Mouse (Mus musculus) kidney, embryonic 16.5 days (tissue): ENCODE measurements around the gene Grm4. TPM values are rescaled to one million over a fixed set of nuclear protein-coding genes. Genes with fewer than 3 reads are reported as not detected.

Source experiments
- ATAC-seq: fragments of 200-750 bp; cut with Nextera tagmentation; 2 replicates; pipeline ENCODE4 v1.8.0; 2017; ENCODE audit warnings: moderate TSS enrichment; ENCODE audit not compliant: low FRiP score, low TSS enrichment
- H3K27ac ChIP-seq: fragments of 300-500 bp; sonication (generic); 2 replicates; pipeline ENCODE4 v1.5.1; 2014; ENCODE audit warnings: low read length
- H3K27me3 ChIP-seq: fragments of 300-500 bp; sonication (generic); 2 replicates; pipeline ENCODE4 v1.6.1; 2014; ENCODE audit warnings: low read length, control low read depth, mixed read lengths; ENCODE audit not compliant: insufficient read depth
- H3K36me3 ChIP-seq: fragments of 300-500 bp; sonication (generic); 2 replicates; pipeline ENCODE4 v1.6.1; 2014; ENCODE audit warnings: low read length, control low read depth, mixed read lengths; ENCODE audit not compliant: insufficient read depth
- H3K4me1 ChIP-seq: fragments of 300-500 bp; sonication (generic); 2 replicates; pipeline ENCODE4 v1.6.1; 2014; ENCODE audit warnings: low read length, control low read depth, mixed read lengths; ENCODE audit not compliant: insufficient read depth
- H3K4me2 ChIP-seq: fragments of 300-500 bp; sonication (generic); replicated peaks from 2 replicates; pipeline ENCODE4 v1.6.1; 2014; ENCODE audit warnings: low read depth, low read length
- H3K4me3 ChIP-seq: fragments of 300-500 bp; sonication (generic); 2 replicates; pipeline ENCODE4 v1.5.1; 2014; ENCODE audit warnings: mild to moderate bottlenecking, low read length
- H3K9ac ChIP-seq: fragments of 300-500 bp; sonication (generic); replicated peaks from 2 replicates; pipeline ENCODE4 v1.6.1; 2014; ENCODE audit warnings: low read length
- H3K9me3 ChIP-seq: fragments of 300-500 bp; sonication (generic); 2 replicates; pipeline ENCODE4 v1.6.1; 2016; ENCODE audit warnings: low read length, control low read depth
- WGBS: fragments of 180-500 bp; shearing (Covaris S2); extraction: QIAGEN DNeasy Blood & Tissue Kit; methylation state at CpG from one replicate; pipeline ENCODE4 v1.1.7; 2014; 5-methylcytosine and 5-hydroxymethylcytosine counted together
- polyA plus RNA-seq: library from polyadenylated mRNA; unstranded; fragments of >200 nt; fragmentation: Nextera tagmentation; extraction: Ambion mirVana; gene quantifications from 2 replicates; pipeline ENCODE4 v1.2.1, GENCODE M21; 2015

Grm4 gene
- polyA plus RNA-seq, 1 experiment from 2014 or later = 0.91 TPM

GRCm38 (mm10) chr17:27506871-27507590 lies 14.2 kb downstream of the Grm4 start:
- no peak for ATAC-seq
- no peaks in the 10 kb centered on the region for H3K36me3 ChIP-seq
- H3K9ac ChIP-seq = no peak overlapping the region
- H3K27ac ChIP-seq = no peak overlapping the region
- H3K4me2 ChIP-seq = no peak overlapping the region
- H3K27me3 ChIP-seq = peaks cover 35% of the 10 kb centered on the region
- H3K4me1 ChIP-seq = peaks cover 35% of the 10 kb centered on the region
- 88% methylated on average over 7 of the region's 7 CpGs for WGBS
- H3K9me3 ChIP-seq = no peaks in the 10 kb centered on the region
- H3K4me3 ChIP-seq = no peak overlapping the region

GRCm38 (mm10) chr17:27506362-27506761 lies 14.8 kb downstream of the Grm4 start:
- Histone ChIP-seq H3K36me3 (no peaks in the 10 kb centered on the region), H3K9me3 (no peaks in the 10 kb centered on the region), H3K4me2 (no peak overlapping the region), H3K9ac (no peak overlapping the region), H3K27ac (no peak overlapping the region), H3K4me1 (peaks cover 40% of the 10 kb centered on the region), H3K4me3 (no peak overlapping the region), H3K27me3 (peaks cover 29% of the 10 kb centered on the region)
- no peak for ATAC-seq
- 41% methylated on average over 11 of the region's 11 CpGs for WGBS

- Histone ChIP-seq H3K4me2 (no peak overlapping the region), H3K9me3 (no peaks in the 10 kb centered on the region), H3K36me3 (no peaks in the 10 kb centered on the region), H3K4me1 (peaks cover 46% of the 10 kb centered on the region), H3K27me3 (peaks cover 23% of the 10 kb centered on the region), H3K4me3 (no peak overlapping the region), H3K9ac (no peak overlapping the region; the same call in 1 of the 2 replicates), H3K27ac (no peak overlapping the region)
- peak; percentile 72 for ATAC-seq
- 22% methylated on average over 10 of the region's 10 CpGs for WGBS
Measured at GRCm38 (mm10) chr17:27505221-27505881, 15.9 kb downstream of the Grm4 start.

- H3K9me3 ChIP-seq = no peaks in the 10 kb centered on the region
- H3K27me3 ChIP-seq = peaks cover 15% of the 10 kb centered on the region
- peaks cover 46% of the 10 kb centered on the region for H3K4me1 ChIP-seq
- H3K4me3 ChIP-seq = no peak overlapping the region
- 41% methylated on average over 7 of the region's 7 CpGs for WGBS
- no peak for ATAC-seq
- H3K4me2 ChIP-seq = no peak overlapping the region
- no peaks in the 10 kb centered on the region for H3K36me3 ChIP-seq
- no peak overlapping the region for H3K27ac ChIP-seq
- 0 out of 2 replicates have a peak overlapping the region, but pooled peaks have one; percentile 23 for H3K9ac ChIP-seq
Measured at GRCm38 (mm10) chr17:27503869-27504268, 17.3 kb downstream of the Grm4 start.

GRCm38 (mm10) chr17:27502736-27503445 lies 18.3 kb downstream of the Grm4 start:
- no peak for ATAC-seq
- Histone ChIP-seq H3K27me3 (peaks cover 15% of the 10 kb centered on the region), H3K9ac (no peak overlapping the region), H3K36me3 (no peaks in the 10 kb centered on the region), H3K9me3 (no peaks in the 10 kb centered on the region), H3K4me3 (no peak overlapping the region), H3K4me1 (peaks cover 43% of the 10 kb centered on the region), H3K4me2 (no peak overlapping the region), H3K27ac (no peak overlapping the region)
- WGBS = 63% methylated on average over 31 of the region's 31 CpGs

GRCm38 (mm10) chr17:27502288-27502687 lies 18.9 kb downstream of the Grm4 start:
- ATAC-seq = no peak
- WGBS = 31% methylated on average over 14 of the region's 14 CpGs
- peak overlapping the region; percentile 28; the same call in 1 of the 2 replicates for H3K4me2 ChIP-seq
- no peak overlapping the region for H3K9ac ChIP-seq
- no peak overlapping the region for H3K27ac ChIP-seq
- no peaks in the 10 kb centered on the region for H3K9me3 ChIP-seq
- no peak overlapping the region for H3K4me3 ChIP-seq
- H3K36me3 ChIP-seq = no peaks in the 10 kb centered on the region
- peaks cover 15% of the 10 kb centered on the region for H3K27me3 ChIP-seq
- peaks cover 40% of the 10 kb centered on the region for H3K4me1 ChIP-seq

- 16% methylated on average over 18 of the region's 18 CpGs for WGBS
- ATAC-seq = no peak
- peaks cover 15% of the 10 kb centered on the region for H3K27me3 ChIP-seq
Measured at GRCm38 (mm10) chr17:27501331-27502251, 19.6 kb downstream of the Grm4 start.

GRCm38 (mm10) chr17:27500811-27501210 lies 20.4 kb downstream of the Grm4 start:
- ATAC-seq = no peak
- Histone ChIP-seq H3K4me2 (no peak overlapping the region), H3K9me3 (no peaks in the 10 kb centered on the region), H3K27ac (no peak overlapping the region), H3K9ac (no peak overlapping the region), H3K4me1 (peaks cover 31% of the 10 kb centered on the region), H3K36me3 (no peaks in the 10 kb centered on the region), H3K4me3 (no peak overlapping the region), H3K27me3 (peaks cover 15% of the 10 kb centered on the region)
- WGBS = 42% methylated on average over 4 of the region's 4 CpGs

More at GRCm38 (mm10) chr17:27501331-27502251, 19.6 kb downstream of the Grm4 start:
- H3K4me1 ChIP-seq = peaks cover 38% of the 10 kb centered on the region
- no peak overlapping the region for H3K9ac ChIP-seq
- no peak overlapping the region for H3K4me3 ChIP-seq
- H3K27ac ChIP-seq = no peak overlapping the region
- no peaks in the 10 kb centered on the region for H3K9me3 ChIP-seq
- peak overlapping the region; percentile 28 for H3K4me2 ChIP-seq
- H3K36me3 ChIP-seq = no peaks in the 10 kb centered on the region

GRCm38 (mm10) chr17:27499080-27499479 lies 22.1 kb downstream of the Grm4 start:
- Histone ChIP-seq H3K9me3 (no peaks in the 10 kb centered on the region), H3K9ac (no peak overlapping the region), H3K36me3 (no peaks in the 10 kb centered on the region), H3K27me3 (peaks cover 15% of the 10 kb centered on the region), H3K4me2 (no peak overlapping the region), H3K4me3 (no peak overlapping the region), H3K27ac (no peak overlapping the region), H3K4me1 (peaks cover 19% of the 10 kb centered on the region)
- WGBS = 72% methylated on average over 13 of the region's 13 CpGs
- ATAC-seq = no peak
